Mouse (Mus musculus): ENCODE results near the gene Cux2.

DNA sequence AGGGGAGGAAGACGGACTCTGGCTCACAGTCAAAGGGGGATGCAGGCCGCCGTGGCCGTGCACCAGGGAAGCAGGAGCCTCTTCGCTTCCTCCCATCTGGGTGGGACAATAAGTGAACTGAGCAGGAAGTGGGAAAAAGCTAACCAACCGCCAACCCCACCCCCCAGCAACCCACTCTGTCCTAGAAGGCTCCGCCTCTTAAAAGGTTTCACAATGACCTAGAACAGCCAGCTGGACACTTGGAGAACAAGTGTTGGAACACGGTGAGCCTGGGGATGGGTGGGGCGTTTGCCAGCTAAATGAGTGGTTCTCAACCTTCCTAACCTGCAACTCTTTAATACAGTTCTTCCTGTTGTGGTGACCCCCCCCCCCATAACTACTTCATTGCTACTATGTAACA is 23.1 kb downstream of the Cux2 start:
- no peak for TF ChIP-seq POLR2AphosphoS2 (IDR thresholded peaks at IDR 0.05; ENCODE audit: insufficient read length, low read depth)
- TF ChIP-seq CEBPB (IDR thresholded peaks at IDR 0.05; ENCODE audit: insufficient read depth, poor library complexity, severe bottlenecking) = no peak
- no peak for TF ChIP-seq POLR2A (IDR thresholded peaks at IDR 0.05; ENCODE audit: insufficient read length, low read depth)
- TF ChIP-seq MAX (IDR thresholded peaks at IDR 0.05; ENCODE audit: low read depth) = no peak
- TF ChIP-seq USF1 (IDR thresholded peaks at IDR 0.05; ENCODE audit: low read depth) = no peak

Measured in myocyte (in vitro differentiated cells).